Mouse (Mus musculus) heart, postnatal 4 days (tissue): Measurements from ENCODE around the gene Nr4a3. TPM values are rescaled to one million over a fixed set of nuclear protein-coding genes. Genes with fewer than 3 reads are reported as not detected.
A peak's percentile ranks its signal among the peaks of the same experiment; 100 is the strongest.

ENCODE experiments used
- DNase-seq: peaks from one replicate; pipeline ENCODE4 v3.0.0; 2021
- total RNA-seq, 2 experiments: library from RNA; stranded (reverse); gene quantifications; 2 replicates each; pipeline ENCODE4 v1.2.3; 2021

Nr4a3 gene
- total RNA-seq, 2 experiments from 2014 or later: 9.0 TPM

DNA sequence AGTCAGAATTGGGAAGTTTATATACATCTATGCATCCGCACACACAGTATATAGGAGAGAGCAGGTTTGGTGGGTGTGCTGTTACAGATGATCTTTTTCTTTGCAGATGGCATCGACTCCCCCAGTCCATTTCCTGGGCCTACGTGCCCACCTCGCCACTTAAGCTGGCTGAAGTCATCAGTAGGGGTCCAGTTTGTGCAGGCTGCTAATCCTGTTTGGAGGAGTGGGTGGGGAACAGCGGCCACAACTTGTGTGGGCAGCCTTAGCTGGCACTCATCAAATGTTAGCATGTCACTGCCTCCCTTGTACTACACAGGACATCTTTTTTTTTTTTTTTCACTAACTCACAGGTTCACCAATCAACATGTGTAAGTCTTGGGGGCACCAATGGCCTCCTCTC is 5.5 kb downstream of the Nr4a3 start:
- DNase-seq: no peak

DNA sequence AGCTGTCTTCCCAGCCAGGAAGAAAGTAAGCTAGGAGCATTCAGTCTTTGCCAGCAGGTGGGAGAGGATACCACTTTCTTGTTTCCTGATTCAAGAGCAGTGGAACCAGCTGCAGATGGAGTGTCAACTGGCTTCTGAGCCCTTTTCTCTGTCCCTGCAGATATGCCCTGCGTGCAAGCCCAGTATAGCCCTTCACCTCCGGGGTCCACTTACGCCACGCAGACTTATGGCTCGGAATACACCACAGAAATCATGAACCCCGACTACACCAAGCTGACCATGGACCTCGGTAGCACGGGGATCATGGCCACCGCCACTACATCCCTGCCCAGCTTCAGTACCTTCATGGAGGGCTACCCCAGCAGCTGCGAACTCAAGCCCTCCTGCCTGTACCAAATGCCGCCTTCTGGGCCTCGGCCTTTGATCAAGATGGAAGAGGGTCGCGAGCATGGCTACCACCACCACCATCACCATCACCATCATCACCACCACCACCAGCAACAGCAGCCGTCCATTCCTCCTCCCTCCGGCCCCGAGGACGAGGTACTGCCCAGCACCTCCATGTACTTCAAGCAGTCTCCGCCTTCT is 6.2 kb downstream of the Nr4a3 start:
- DNase-seq: no peak

DNA sequence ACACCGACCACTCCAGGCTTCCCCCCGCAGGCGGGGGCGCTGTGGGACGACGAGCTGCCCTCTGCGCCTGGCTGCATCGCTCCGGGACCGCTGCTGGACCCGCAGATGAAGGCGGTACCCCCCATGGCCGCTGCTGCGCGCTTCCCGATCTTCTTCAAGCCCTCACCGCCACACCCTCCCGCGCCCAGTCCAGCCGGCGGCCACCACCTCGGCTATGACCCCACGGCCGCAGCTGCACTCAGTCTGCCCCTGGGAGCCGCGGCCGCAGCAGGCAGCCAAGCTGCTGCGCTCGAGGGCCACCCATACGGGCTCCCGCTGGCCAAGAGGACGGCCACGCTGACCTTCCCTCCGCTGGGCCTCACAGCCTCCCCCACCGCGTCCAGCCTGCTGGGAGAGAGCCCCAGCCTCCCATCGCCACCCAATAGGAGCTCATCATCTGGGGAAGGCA is 6.7 kb downstream of the Nr4a3 start:
- peak; percentile 31 for DNase-seq

DNA sequence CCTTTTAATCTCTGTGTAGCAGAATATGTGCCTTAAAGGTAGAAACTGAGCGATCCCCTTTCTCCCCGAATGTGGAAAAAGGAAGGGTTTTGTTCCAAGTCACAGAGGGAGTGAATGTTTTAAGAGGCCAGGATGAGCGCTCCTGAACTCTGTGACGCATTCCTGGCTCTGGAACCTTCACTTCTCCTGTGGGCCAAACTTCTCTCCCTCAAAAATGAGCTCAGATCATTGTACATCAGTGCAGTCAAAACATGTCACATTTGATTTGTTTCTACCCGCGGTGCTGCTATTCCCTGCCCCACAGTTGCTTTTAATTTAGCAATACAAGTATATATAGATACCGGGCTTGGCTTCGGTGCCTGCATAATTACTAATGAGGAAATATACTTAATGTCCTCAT is 16.8 kb downstream of the Nr4a3 start:
- no peak for DNase-seq

DNA sequence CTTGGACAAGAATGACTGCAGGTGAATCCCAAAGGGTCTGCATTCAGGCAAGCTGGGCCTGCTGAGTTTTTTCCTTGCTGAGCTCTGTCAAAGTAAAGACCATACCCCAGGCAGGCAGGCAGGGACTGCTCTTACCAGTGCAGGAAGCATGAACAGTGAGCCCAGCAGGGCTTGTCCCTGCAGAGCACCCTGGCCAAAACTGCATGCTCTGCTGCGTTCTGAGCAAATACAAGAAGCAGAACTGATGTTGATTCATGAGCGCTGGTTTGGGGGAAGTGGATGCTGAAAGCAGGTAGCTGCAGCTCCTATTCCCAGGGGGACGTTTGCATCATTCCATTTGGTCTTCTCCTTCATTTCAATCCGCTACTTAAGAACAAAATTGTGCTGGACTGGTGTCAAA is 19.4 kb downstream of the Nr4a3 start:
- no peak for DNase-seq

DNA sequence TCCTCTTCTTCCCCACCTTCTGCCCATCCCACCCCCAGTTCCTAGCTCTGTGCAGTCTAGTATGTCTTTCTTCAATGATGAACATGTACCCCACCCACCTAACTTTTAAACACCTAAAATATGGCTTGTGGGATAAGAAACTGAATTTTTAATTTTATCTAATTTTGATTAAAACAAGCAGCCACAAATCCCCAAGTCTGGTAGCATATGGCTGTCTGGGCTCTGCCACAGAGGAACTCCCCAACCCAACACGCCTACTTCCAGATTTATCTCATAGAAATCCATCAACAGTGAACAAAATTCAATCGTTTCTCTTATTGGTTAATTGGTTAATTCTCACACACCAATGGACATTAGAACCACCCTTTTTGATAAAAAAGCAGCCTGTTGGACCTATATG is 21.7 kb downstream of the Nr4a3 start:
- DNase-seq: no peak

DNA sequence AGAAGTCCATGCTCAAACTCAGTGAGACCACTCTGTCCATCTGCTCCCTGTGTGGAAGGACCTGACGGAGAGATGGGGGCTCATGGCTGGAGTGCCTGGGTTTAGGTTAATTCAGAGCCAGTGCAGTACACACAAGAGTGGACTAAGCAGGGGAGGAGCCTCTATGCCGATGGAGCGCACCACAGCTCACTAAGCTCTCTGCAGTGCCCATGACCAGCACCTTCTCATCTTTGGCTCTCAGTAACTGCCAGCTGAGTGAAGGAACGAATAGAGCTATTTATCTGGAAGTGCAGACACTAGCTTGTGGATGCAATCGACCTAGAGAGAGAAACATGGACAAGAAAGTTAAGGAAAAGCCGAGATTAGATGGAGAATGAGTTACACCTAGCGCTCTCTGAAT is 24.2 kb downstream of the Nr4a3 start:
- DNase-seq: no peak

DNA sequence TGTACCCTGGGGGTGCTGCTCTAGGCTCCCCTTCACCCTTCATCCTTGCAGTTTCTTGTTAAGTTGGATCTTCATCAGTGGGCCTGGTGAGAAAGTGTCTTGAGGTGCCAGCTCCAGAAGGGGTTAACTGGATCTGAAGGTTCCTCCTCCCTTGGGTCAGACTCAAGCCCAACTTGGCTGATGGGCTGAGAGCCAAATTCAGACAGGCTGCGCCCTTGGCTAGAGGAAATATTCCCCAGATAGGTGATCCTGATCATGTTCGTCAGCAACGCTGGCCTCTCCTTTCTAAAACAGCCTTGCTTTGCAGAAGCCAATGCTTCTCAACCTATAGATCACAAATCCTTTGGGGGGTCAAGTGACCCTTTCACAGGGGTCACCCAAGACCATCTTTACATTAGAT is 27.1 kb downstream of the Nr4a3 start:
- DNase-seq: no peak

DNA sequence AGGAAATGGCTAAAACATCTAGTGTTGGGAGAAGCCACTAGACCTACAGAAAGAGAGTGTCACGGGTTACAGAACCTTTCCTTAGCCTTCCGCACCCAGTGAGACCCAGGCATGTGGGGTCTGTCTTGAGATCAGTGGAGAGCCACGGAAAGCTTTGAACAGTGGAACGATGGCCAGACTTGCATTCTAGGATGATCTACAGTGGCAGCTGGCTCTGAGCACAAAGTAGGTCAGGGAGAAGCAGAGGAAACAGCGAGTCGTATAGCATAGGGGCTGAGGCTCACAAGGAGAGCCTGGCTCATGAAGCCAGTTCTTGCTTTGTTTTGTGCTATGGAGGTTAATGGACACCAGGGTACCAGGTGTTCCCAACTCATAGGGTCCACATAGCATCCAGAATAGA is 28.4 kb downstream of the Nr4a3 start:
- no peak for DNase-seq

DNA sequence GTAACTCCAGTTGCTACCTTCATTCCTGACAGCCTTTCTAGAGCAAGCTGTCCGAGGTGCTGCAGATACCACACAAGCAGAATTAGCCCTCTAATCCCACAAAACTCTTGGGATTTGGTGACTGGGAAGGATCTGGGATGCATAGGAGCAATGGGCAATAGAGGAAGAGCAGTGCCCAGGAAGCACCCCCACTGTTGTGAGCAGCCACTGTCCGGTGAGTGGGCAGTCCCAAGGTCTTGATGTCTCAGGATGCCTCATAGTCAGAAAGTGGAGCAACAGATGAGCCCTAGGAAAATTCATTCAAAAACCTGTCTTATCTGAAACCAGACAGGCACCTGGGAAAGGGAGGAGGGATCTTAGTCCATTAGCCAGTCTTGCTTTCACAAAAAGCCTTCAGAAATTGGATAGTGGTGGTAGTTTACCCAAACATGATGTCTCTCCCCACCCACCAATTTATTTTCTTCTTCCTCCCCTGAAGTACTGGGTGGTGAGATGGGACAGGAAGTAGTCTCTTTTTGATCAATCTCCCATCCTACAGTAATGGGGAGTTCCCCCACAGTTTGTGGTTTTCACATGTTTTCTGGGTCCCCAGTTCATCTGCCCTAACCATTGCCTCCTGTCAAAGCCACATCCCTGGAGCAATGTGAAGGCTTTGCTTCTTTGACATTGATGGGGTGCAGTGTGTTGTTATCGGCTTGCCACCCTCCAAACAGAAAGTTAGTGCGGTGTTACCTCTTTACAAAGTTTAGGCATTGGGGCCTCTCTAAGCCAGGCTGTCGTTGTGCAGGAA is 29.7 kb downstream of the Nr4a3 start:
- no peak for DNase-seq

DNA sequence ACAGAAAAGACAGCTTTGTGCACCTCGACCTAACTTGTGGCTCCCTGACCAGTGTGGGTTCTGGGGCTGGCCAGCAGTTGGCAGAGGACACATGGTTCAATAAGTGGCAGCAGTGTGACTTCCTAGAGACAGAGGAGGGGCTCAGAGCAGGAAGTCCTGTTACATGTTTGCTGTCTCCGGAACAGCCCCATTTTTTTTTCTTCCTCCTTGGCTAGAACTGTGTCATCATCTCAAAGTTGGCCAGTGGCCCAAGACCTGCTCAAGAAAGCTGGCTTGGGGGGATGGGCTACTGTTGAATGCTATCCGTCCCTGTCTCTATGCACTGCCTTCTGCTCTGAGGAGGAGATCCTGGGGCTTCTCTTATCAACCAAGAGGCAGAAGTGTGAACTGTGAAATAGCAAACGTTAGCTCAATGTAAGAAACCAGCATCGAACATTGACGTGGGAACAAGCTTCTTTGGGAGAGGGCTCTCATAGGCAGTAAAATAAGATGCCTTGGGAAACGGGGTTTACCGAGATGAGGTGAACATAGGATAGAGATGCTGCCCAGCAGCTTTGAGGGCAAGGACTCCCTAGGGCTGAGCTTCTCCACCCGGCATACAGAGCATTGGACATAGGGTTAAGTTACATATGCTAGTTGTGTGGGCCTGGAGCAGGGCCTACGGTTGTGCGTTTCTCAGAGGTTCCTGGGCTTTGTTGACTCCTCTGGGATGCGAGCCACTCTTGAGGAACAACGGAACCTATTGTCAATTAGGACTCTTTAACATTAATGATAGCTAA is 31.9 kb downstream of the Nr4a3 start:
- DNase-seq: peak; percentile 44

DNA sequence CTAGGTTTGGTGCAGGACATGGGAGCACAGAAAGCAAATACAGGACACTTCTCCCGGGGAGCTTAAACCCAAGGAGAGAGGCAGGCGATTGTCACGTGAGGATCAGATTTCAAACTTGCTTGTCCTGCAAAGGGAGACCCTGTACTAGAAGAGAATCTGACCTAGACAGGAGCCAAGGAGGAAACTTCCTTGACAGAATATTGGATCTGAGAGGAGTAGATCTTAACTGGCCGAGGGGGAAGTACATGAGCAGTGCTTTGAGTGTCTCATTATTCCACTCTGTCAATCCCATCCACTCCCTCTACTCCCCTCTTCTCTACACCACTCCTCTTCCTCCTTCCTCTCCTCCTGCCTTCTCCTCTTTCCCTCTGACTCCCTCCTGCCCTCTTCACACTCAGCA is 33.3 kb downstream of the Nr4a3 start:
- DNase-seq: no peak

DNA sequence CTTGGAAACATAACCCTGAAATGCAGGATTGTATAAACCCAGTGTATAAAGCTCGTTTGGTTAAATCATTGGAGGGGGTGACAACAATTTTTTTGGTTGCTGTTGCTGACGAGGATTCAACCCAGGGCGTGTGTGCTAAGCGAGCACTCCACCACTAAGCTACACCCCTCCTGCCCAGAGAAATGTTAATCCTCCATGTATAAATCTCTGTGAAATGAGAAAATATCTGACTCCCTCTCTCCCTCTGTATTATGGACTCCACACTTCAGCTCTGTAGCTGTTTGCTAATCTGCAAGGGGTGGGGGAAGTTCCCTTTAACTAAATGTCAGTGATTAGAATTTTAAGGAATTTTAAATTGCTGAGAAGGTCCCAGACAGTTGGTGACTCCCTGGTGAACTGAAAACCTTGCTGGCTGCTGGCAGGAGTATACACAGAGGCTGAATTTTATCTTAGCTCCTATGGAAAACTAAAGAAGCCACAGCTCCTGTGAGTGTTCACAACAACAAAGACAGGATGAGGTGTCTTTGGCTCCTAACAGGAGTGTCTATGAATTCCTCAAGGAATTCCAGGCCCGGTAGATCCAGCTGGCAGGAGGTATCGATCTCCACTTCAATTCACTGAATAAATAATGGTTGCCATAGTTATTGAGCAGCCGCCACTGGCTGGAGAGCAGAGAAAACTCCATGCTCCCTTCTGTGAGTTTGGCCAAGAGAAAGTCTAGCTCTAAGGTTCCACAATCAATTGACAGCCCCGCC is 34.5 kb downstream of the Nr4a3 start:
- no peak for DNase-seq

DNA sequence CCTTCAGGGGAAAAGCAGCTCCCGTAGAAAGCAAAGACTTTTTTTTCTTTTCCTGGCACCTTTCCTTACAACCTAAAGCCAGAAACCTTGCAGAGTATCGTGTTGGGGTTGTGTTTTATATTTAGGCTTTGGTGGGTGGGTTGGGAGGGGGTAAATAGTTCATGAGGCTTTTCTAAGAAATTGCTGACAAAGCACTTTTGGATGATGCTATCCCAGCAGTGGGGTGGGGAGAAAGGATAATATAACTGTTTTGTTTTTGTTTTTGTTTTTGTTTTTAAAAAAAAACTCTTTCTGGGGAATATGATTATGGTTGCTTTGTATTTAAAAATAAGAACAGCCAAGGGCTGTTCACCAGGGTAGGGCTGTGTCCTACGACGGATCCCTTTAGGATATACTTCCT is 38.5 kb downstream of the Nr4a3 start:
- no peak for DNase-seq

DNA sequence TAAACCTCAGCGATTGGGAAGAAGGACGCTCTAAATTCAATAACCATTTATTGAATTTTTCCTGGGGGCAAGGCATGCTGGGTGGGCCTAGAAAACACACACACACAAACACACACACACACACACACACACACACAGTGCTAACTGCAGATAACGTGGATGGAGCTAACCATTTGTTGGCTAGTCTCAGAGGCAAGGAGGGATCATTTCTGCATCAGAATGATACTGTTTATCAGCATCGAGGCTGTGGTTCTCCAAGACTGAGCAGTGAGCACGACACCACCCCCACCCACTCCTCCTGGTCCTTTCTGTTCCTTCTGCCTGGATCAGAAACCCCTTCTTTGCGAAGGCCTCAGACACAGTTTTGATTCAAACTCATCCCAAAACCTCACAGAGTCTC is 41.7 kb downstream of the Nr4a3 start:
- DNase-seq: no peak

DNA sequence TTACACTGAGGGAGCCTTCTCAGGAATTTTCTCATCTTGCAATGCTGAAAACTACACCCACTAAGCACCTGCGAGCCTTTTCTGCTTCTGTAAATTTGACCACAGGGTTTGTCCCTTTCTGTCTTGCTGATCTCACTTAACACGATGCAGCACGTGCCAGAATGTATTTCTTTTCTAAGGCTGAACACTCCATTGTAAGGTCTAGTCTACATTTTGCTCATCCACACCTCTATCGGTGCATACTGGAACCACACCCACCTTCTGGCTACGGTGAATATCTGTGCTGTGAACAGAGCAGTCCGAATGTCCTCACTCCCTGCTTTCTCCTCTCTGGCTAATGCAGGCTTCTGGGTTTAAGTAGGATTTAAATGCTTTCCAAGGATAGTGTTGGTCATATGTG is 42.5 kb downstream of the Nr4a3 start:
- no peak for DNase-seq

DNA sequence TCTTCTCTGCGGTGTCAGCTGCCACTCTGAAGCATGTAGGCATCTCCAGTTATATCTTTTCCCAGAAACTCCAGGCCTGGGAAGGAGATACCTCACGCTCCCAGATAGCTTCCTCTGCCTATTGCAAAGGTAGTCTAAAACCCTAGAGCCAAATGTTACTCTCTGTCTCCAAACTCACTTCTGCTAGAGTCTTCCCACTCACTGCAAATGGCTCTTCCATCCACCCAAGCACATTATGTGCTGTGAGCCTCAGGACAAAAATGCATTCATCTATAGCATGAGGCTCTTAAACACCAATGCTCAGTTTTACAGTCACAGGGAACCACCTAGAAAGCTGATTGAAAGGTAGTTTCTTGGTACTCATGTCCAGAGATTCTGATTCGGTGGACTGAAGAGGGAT is 48.3 kb downstream of the Nr4a3 start:
- no peak for DNase-seq

DNA sequence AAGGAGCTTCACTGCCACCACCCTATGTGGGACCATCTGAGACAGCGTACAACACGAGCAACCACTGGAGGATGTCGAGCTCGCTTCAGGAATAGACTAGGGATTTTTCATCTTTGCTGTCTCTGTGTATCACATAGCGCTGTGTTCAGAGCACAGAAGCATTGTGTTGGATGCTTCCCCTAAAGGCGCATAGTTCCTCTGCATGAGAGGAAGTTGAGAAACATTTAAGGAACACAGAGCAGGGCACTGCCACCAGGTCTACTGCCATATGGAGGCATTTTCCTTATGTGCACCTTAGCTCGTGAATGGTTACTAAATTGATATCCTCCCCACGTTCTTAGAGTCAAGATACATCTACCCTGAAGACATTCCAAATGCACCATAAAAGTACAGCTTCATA is 55.3 kb downstream of the Nr4a3 start:
- no peak for DNase-seq

DNA sequence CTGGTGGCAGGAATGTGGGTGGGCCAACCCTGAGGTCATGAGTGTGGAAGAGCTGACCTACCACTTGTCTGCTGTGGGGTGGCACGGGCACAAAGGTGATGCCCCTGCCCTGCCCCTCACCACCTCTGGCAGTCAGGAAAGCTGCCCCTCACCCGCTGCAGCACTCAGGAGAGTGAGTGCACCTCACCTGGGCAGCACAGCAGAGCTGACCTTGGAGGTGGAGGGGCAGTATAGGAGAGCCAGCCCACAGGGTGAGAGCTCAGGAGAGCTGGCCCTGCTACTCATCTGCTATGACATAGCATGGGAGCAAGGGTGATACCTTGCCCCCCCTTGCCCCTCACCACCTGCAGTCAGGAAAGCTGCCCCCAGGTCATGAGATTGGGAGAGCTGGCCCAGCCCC is 57.0 kb downstream of the Nr4a3 start:
- DNase-seq: no peak

DNA sequence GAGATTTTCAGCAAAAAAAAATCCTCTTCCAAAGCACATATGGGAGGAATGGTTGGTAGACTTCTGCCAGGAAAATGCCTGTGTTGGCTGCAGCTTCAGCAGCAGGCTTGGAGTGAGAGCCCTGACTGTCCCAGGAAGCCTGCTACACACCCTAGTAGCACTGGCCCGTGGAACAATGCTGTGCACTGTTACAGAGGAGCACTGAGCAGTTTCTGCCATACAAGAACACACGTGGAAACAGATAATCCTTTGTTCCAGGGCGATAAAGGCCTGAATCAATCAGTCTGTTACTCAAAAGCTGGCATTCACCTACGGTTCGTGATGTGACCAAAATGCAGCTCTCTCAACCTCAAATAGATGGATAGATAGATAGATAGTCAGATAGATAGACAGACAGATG is 60.4 kb downstream of the Nr4a3 start:
- no peak for DNase-seq

DNA sequence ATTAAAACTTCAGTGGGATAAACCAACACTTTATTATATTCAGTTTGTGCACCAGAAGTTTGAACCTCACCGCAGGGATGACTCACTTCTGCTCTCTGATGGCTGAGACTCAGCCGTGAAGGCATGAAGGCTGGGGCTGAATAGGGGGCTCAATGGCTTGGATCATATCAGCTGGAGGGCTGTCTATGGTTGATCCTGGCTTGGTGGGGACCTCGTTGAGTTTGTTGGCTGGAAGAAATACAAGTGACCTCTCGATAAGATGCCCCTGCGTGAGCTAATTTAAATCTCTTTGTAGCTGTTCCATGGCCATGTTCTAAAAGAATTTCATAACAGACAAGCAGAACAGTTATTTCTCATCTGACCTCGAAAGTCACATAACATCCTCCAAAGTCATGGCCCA is 62.1 kb downstream of the Nr4a3 start:
- no peak for DNase-seq

DNA sequence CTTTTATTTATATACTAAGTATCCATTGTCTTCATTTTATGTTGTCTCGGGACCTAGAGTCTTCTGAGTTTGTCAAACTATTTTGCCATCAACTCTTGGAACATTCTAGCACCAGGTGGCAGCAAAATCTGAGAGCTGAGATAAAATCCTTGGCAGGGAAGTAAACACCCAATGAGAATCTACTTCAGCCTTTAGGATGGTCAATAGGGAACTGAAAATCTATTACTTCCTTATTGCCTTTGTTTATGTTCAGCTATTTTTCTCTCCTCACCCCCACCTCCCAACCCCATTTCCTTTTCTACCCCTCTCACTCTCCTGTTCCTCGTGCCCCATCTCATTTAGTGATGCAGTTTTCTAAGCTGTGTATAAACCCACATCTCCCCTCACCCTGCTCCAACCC is 63.6 kb downstream of the Nr4a3 start:
- no peak for DNase-seq

DNA sequence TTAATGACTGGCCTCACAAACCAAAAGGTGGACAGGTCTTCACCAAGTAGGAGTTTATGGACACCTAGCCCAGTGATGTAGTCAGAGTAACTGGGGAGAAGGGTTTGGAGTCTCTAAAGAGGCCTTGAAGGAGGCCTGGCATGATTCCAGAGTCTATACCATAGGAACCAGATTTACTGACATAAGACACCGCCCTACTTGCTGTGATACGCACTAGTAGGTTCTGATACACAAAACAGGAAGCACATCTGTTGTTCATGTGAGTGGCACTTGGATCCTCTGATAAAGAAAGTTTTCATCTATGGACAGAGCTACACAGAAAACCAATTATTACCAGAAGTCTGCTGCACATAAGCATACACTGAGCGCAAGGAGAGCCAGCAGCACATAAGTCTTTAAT is 65.4 kb downstream of the Nr4a3 start:
- DNase-seq: no peak
